Mouse (Mus musculus): Measurements from ENCODE around the gene Ubr4. TPM values are rescaled to one million over a fixed set of nuclear protein-coding genes. Genes with fewer than 3 reads are reported as not detected.
"Not testable (repeated sequence)": the region's sequence is repeated elsewhere in the genome, so short reads cannot be mapped to it uniquely, and the experiment has no call there.

The Ubr4 gene
- total and polyA plus RNA-seq, 2 experiments from 2014 or later, result 59.1 to 106 TPM

GRCm38 (mm10) chr4:139380207-139380748 lies 27.9 kb downstream of the Ubr4 start:
- TF ChIP-seq CTCF (IDR thresholded peaks at IDR 0.05; ENCODE audit: low read depth), result peak; percentile 33; the same call in 1 of the 2 replicates
- H3K36me3 ChIP-seq (ENCODE audit: insufficient read depth), result peaks cover 13% of the 10 kb centered on the region
- peak overlapping the region; percentile 70 for H3K27ac ChIP-seq (ENCODE audit: low read depth, low read length)
- peak; percentile 100 for DNase-seq
- no peaks in the 10 kb centered on the region for H3K9me3 ChIP-seq (ENCODE audit: low read length)
- peak; percentile 96 for ATAC-seq
- peaks cover 5% of the 10 kb centered on the region; the same call in 1 of the 2 replicates for H3K4me1 ChIP-seq (ENCODE audit: insufficient read depth)
- peak overlapping the region; percentile 85 for H3K4me2 ChIP-seq (ENCODE audit: low read depth)
- H3K27me3 ChIP-seq (ENCODE audit: insufficient read depth, low read length), result no peaks in the 10 kb centered on the region
- under 1% methylated on average over 51 of the region's 54 CpGs for WGBS
- peak overlapping the region; percentile 66 for H3K4me3 ChIP-seq (ENCODE audit: low read depth, low read length)
- H3K9ac ChIP-seq, result peak overlapping the region; percentile 71

GRCm38 (mm10) chr4:139380775-139381451 lies 28.5 kb downstream of the Ubr4 start:
- no peak for TF ChIP-seq CTCF (IDR thresholded peaks at IDR 0.05; ENCODE audit: low read depth)
- H3K9ac ChIP-seq, result peak overlapping the region; percentile 71
- H3K4me2 ChIP-seq (ENCODE audit: low read depth), result peak overlapping the region; percentile 85
- WGBS, result 4% methylated on average over 44 of the region's 44 CpGs
- H3K36me3 ChIP-seq (ENCODE audit: insufficient read depth), result peaks cover 6% of the 10 kb centered on the region; the same call in 1 of the 2 replicates
- H3K4me3 ChIP-seq (ENCODE audit: low read depth, low read length), result peak overlapping the region; percentile 66
- peaks cover 5% of the 10 kb centered on the region; the same call in 1 of the 2 replicates for H3K4me1 ChIP-seq (ENCODE audit: insufficient read depth)
- DNase-seq (no peak), ATAC-seq (peak; percentile 45)
- no peaks in the 10 kb centered on the region for H3K9me3 ChIP-seq (ENCODE audit: low read length)
- H3K27ac ChIP-seq (ENCODE audit: low read depth, low read length), result peak overlapping the region; percentile 67; the same call in 1 of the 2 replicates
- H3K27me3 ChIP-seq (ENCODE audit: insufficient read depth, low read length), result no peaks in the 10 kb centered on the region

GRCm38 (mm10) chr4:139381452-139381845 lies 29.0 kb downstream of the Ubr4 start:
- Histone ChIP-seq H3K9me3 (ENCODE audit: low read length) (no peaks in the 10 kb centered on the region), H3K4me2 (ENCODE audit: low read depth) (peak overlapping the region; percentile 85), H3K27me3 (ENCODE audit: insufficient read depth, low read length) (no peaks in the 10 kb centered on the region), H3K36me3 (ENCODE audit: insufficient read depth) (peaks cover 3% of the 10 kb centered on the region; the same call in 1 of the 2 replicates), H3K9ac (peak overlapping the region; percentile 71), H3K4me3 (ENCODE audit: low read depth, low read length) (peak overlapping the region; percentile 66), H3K27ac (ENCODE audit: low read depth, low read length) (no peak overlapping the region), H3K4me1 (ENCODE audit: insufficient read depth) (peaks cover 5% of the 10 kb centered on the region; the same call in 1 of the 2 replicates)
- ATAC-seq (no peak), DNase-seq (no peak)
- no peak for TF ChIP-seq CTCF (IDR thresholded peaks at IDR 0.05; ENCODE audit: low read depth)
- 59% methylated on average over 4 of the region's 4 CpGs for WGBS

DNA sequence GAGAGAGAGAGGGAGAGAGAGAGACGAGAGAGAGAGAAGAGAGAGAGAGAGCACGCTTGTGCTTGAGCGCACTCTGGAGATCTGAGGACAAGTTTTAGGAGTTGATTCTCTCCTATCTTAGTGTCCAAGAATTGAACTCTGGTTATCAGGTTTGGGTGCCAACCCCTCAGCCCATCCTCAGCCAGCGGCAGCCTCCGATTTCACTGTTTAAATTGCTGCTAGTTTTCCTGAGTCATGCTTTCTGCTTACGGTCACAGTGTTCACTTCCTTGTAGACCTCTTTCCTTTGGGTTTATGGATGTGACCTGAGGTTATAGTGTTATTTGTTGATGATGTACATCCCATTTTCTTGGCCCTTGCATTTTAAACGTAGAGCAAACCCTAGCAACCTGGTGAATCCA lies 29.8 kb downstream of the Ubr4 start:
- Histone ChIP-seq H3K9ac (no peak overlapping the region), H3K36me3 (ENCODE audit: insufficient read depth) (no peaks in the 10 kb centered on the region), H3K4me3 (ENCODE audit: low read depth, low read length) (no peak overlapping the region), H3K4me1 (ENCODE audit: insufficient read depth) (peaks cover 5% of the 10 kb centered on the region; the same call in 1 of the 2 replicates), H3K27me3 (ENCODE audit: insufficient read depth, low read length) (no peaks in the 10 kb centered on the region), H3K9me3 (ENCODE audit: low read length) (no peaks in the 10 kb centered on the region), H3K27ac (ENCODE audit: low read depth, low read length) (no peak overlapping the region), H3K4me2 (ENCODE audit: low read depth) (no peak overlapping the region; the same call in 1 of the 2 replicates)
- DNase-seq, result no peak
- WGBS, result 84% methylated on average over 7 of the region's 7 CpGs
- ATAC-seq, result no peak
- no peak for TF ChIP-seq CTCF (IDR thresholded peaks at IDR 0.05; ENCODE audit: low read depth)

GRCm38 (mm10) chr4:139385841-139386240 lies 33.4 kb downstream of the Ubr4 start:
- not testable (repeated sequence) for H3K4me2 ChIP-seq (ENCODE audit: low read depth); H3K4me3 ChIP-seq (ENCODE audit: low read depth, low read length); H3K9ac ChIP-seq; H3K4me1 ChIP-seq (ENCODE audit: insufficient read depth); DNase-seq; ATAC-seq; H3K9me3 ChIP-seq (ENCODE audit: low read length); H3K27ac ChIP-seq (ENCODE audit: low read depth, low read length); H3K27me3 ChIP-seq (ENCODE audit: insufficient read depth, low read length)
- peaks cover 14% of the 10 kb centered on the region for H3K36me3 ChIP-seq (ENCODE audit: insufficient read depth)
- WGBS, result 90% methylated on average over 5 of the region's 5 CpGs

- no peak for TF ChIP-seq CTCF (IDR thresholded peaks at IDR 0.05; ENCODE audit: low read depth)
- Histone ChIP-seq H3K36me3 (ENCODE audit: insufficient read depth) (peaks cover 25% of the 10 kb centered on the region), H3K27ac (ENCODE audit: low read depth, low read length) (no peak overlapping the region), H3K4me2 (ENCODE audit: low read depth) (no peak overlapping the region), H3K9me3 (ENCODE audit: low read length) (no peaks in the 10 kb centered on the region), H3K4me3 (ENCODE audit: low read depth, low read length) (no peak overlapping the region), H3K4me1 (ENCODE audit: insufficient read depth) (no peaks in the 10 kb centered on the region), H3K9ac (no peak overlapping the region), H3K27me3 (ENCODE audit: insufficient read depth, low read length) (no peaks in the 10 kb centered on the region)
- ATAC-seq, result no peak
- no peak for DNase-seq
- 62% methylated on average over 6 of the region's 6 CpGs for WGBS
Observed at GRCm38 (mm10) chr4:139386869-139387319, 34.5 kb downstream of the Ubr4 start.

DNA sequence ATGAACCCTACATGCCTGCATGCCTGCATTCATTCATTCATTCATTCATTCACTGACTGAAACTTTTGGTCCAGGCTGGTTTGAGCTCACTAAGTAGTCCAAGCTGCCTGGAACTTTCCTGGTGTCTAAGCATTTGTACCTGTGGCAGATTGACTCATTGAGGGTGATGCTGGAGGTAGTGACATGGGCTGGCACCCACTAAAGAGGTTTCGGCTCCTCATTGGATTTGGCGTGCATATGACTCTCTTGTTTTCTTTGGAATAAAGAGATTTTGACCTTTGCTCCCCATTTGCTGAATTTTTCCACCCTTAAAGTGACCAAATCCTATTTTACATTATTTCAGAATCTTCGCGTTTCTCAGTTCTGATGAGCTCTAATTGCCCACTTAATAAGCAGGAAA lies 37.1 kb downstream of the Ubr4 start:
- no peak for ATAC-seq
- H3K36me3 ChIP-seq (ENCODE audit: insufficient read depth), result peaks cover 48% of the 10 kb centered on the region
- DNase-seq, result no peak
- H3K9me3 ChIP-seq (ENCODE audit: low read length), result no peaks in the 10 kb centered on the region
- no peak overlapping the region for H3K4me3 ChIP-seq (ENCODE audit: low read depth, low read length)
- TF ChIP-seq CTCF (IDR thresholded peaks at IDR 0.05; ENCODE audit: low read depth), result no peak
- H3K4me2 ChIP-seq (ENCODE audit: low read depth), result no peak overlapping the region
- WGBS, result 86% methylated on average over 4 of the region's 4 CpGs
- H3K27me3 ChIP-seq (ENCODE audit: insufficient read depth, low read length), result no peaks in the 10 kb centered on the region
- H3K4me1 ChIP-seq (ENCODE audit: insufficient read depth), result no peaks in the 10 kb centered on the region
- no peak overlapping the region for H3K27ac ChIP-seq (ENCODE audit: low read depth, low read length)
- no peak overlapping the region for H3K9ac ChIP-seq
